Mouse (Mus musculus) hindbrain, embryonic 10.5 days (tissue): ENCODE data around the gene Il17re. TPM values are rescaled to one million over a fixed set of nuclear protein-coding genes. Genes with fewer than 3 reads are reported as not detected.

ENCODE experiments used
- DNase-seq: peaks from one replicate; pipeline ENCODE4 v3.0.0-alpha.2; 2017; ENCODE audit warnings: low spot score
- H3K27ac ChIP-seq: fragments of 300-500 bp; sonication (generic); 2 replicates; pipeline ENCODE4 v1.5.1; 2016; ENCODE audit warnings: mild to moderate bottlenecking, moderate library complexity
- H3K27me3 ChIP-seq: fragments of 300-500 bp; sonication (generic); 2 replicates; pipeline ENCODE4 v1.6.1; 2016; ENCODE audit warnings: mild to moderate bottlenecking; ENCODE audit not compliant: poor library complexity, insufficient read depth, severe bottlenecking
- H3K36me3 ChIP-seq: fragments of 300-500 bp; sonication (generic); 2 replicates; pipeline ENCODE4 v1.6.1; 2016; ENCODE audit warnings: mild to moderate bottlenecking, moderate library complexity
- H3K4me1 ChIP-seq: fragments of 300-500 bp; sonication (generic); replicated peaks from 2 replicates; pipeline ENCODE4 v1.6.1; 2016; ENCODE audit warnings: mild to moderate bottlenecking
- H3K4me3 ChIP-seq: fragments of 300-500 bp; sonication (generic); 2 replicates; pipeline ENCODE4 v1.5.1; 2016; ENCODE audit warnings: mild to moderate bottlenecking, moderate library complexity
- H3K9me3 ChIP-seq: fragments of 300-500 bp; sonication (generic); 2 replicates; pipeline ENCODE4 v1.6.1; 2016; ENCODE audit warnings: mild to moderate bottlenecking, moderate library complexity
- WGBS: fragments of 180-500 bp; shearing (Covaris S2); methylation state at CpG from one replicate; pipeline ENCODE4 v1.1.7; 2016; 5-methylcytosine and 5-hydroxymethylcytosine counted together
- polyA plus RNA-seq: library from polyadenylated mRNA; unstranded; fragments of >200 nt; fragmentation: Nextera tagmentation; extraction: Ambion mirVana; gene quantifications from 2 replicates; pipeline ENCODE4 v1.2.1, GENCODE M21; 2016

Gene Il17re
- polyA plus RNA-seq, 1 experiment from 2014 or later: 1.7 TPM

- peaks cover 42% of the 10 kb centered on the region for H3K27me3 ChIP-seq
- H3K4me3 ChIP-seq: peak within 1 kb of the TSS; percentile 62
- H3K4me1 ChIP-seq: peaks cover 25% of the 10 kb centered on the region
- H3K9me3 ChIP-seq: no peaks in the 10 kb centered on the region; the same call in 1 of the 2 replicates
- peak; percentile 62 for DNase-seq
- H3K27ac ChIP-seq: peak within 1 kb of the TSS; percentile 80
- H3K36me3 ChIP-seq: no peaks in the 10 kb centered on the region
- WGBS: 4% methylated on average over 32 of the region's 32 CpGs
Observed at GRCm38 (mm10) chr6:113501388-113502084, 43.3 kb downstream of the Il17re start, which contains the start of gene Prrt3. Gene Prrt3 (minus strand): TSS chr6:113501931.

GRCm38 (mm10) chr6:113502801-113503200 is 44.5 kb downstream of the Il17re start:
- DNase-seq: no peak
- Histone ChIP-seq H3K4me1 (peaks cover 21% of the 10 kb centered on the region), H3K9me3 (no peaks in the 10 kb centered on the region; the same call in 1 of the 2 replicates), H3K36me3 (no peaks in the 10 kb centered on the region), H3K4me3 (no peak overlapping the region), H3K27ac (no peak overlapping the region), H3K27me3 (peaks cover 31% of the 10 kb centered on the region)
- WGBS: 53% methylated on average over 2 of the region's 2 CpGs

GRCm38 (mm10) chr6:113505689-113506088 is 47.4 kb downstream of the Il17re start:
- Histone ChIP-seq H3K4me3 (no peak overlapping the region), H3K36me3 (no peaks in the 10 kb centered on the region), H3K27ac (no peak overlapping the region), H3K4me1 (peaks cover 24% of the 10 kb centered on the region), H3K9me3 (no peaks in the 10 kb centered on the region; the same call in 1 of the 2 replicates), H3K27me3 (peaks cover 22% of the 10 kb centered on the region)
- DNase-seq: no peak
- 86% methylated on average over 1 of the region's 1 CpGs for WGBS

- Histone ChIP-seq H3K27ac (no peak overlapping the region), H3K4me3 (no peak overlapping the region), H3K9me3 (no peaks in the 10 kb centered on the region; the same call in 1 of the 2 replicates), H3K27me3 (peaks cover 8% of the 10 kb centered on the region; the same call in 1 of the 2 replicates), H3K36me3 (peaks cover 7% of the 10 kb centered on the region; the same call in 1 of the 2 replicates), H3K4me1 (peaks cover 12% of the 10 kb centered on the region)
- DNase-seq: no peak
Observed at GRCm38 (mm10) chr6:113507130-113507529, 48.8 kb downstream of the Il17re start.

GRCm38 (mm10) chr6:113508272-113508946 is 50.1 kb downstream of the Il17re start:
- WGBS: 68% methylated on average over 7 of the region's 7 CpGs
- Histone ChIP-seq H3K27me3 (no peaks in the 10 kb centered on the region), H3K36me3 (peaks cover 18% of the 10 kb centered on the region), H3K4me3 (no peak overlapping the region), H3K4me1 (peaks cover 12% of the 10 kb centered on the region), H3K27ac (peak overlapping the region; percentile 35; the same call in 1 of the 2 replicates), H3K9me3 (no peaks in the 10 kb centered on the region; the same call in 1 of the 2 replicates)
- no peak for DNase-seq

GRCm38 (mm10) chr6:113508947-113509280 is 50.6 kb downstream of the Il17re start:
- 57% methylated on average over 5 of the region's 5 CpGs for WGBS

GRCm38 (mm10) chr6:113513944-113514343 is 55.7 kb downstream of the Il17re start:
- H3K36me3 ChIP-seq: peaks cover 73% of the 10 kb centered on the region
- H3K27ac ChIP-seq: no peak overlapping the region
- no peak overlapping the region for H3K4me3 ChIP-seq
- no peak for DNase-seq
- H3K9me3 ChIP-seq: peaks cover 5% of the 10 kb centered on the region; the same call in 1 of the 2 replicates
- 90% methylated on average over 6 of the region's 6 CpGs for WGBS
- H3K4me1 ChIP-seq: peaks cover 1% of the 10 kb centered on the region; the same call in 1 of the 2 replicates
- H3K27me3 ChIP-seq: no peaks in the 10 kb centered on the region

More at GRCm38 (mm10) chr6:113508947-113509280, 50.6 kb downstream of the Il17re start:
- no peak for DNase-seq
- Histone ChIP-seq H3K27me3 (no peaks in the 10 kb centered on the region), H3K9me3 (no peaks in the 10 kb centered on the region), H3K4me1 (peaks cover 12% of the 10 kb centered on the region), H3K27ac (no peak overlapping the region), H3K36me3 (peaks cover 23% of the 10 kb centered on the region), H3K4me3 (no peak overlapping the region)

GRCm38 (mm10) chr6:113514600-113514999 is 56.3 kb downstream of the Il17re start:
- H3K27ac ChIP-seq: no peak overlapping the region
- H3K9me3 ChIP-seq: peaks cover 5% of the 10 kb centered on the region; the same call in 1 of the 2 replicates
- no peaks in the 10 kb centered on the region for H3K27me3 ChIP-seq
- H3K36me3 ChIP-seq: peaks cover 80% of the 10 kb centered on the region
- 95% methylated on average over 3 of the region's 3 CpGs for WGBS
- no peaks in the 10 kb centered on the region for H3K4me1 ChIP-seq
- no peak for DNase-seq
- no peak overlapping the region for H3K4me3 ChIP-seq

- H3K36me3 ChIP-seq: peaks cover 99% of the 10 kb centered on the region
- 97% methylated on average over 8 of the region's 8 CpGs for WGBS
- H3K4me1 ChIP-seq: no peaks in the 10 kb centered on the region
- H3K9me3 ChIP-seq: peaks cover 5% of the 10 kb centered on the region; the same call in 1 of the 2 replicates
- H3K27me3 ChIP-seq: no peaks in the 10 kb centered on the region
- H3K4me3 ChIP-seq: no peak overlapping the region
- H3K27ac ChIP-seq: no peak overlapping the region
- DNase-seq: no peak
Observed at GRCm38 (mm10) chr6:113517434-113518080, 59.3 kb downstream of the Il17re start.

Other genes starting within 250 kb of the Il17re start
- gene Mtmr14, start 220.6 kb upstream of the Il17re start, polyA plus RNA-seq: 45.7 and 52.3 TPM in 2 replicates
- gene Cpne9, start 176.2 kb upstream of the Il17re start, polyA plus RNA-seq: 0.35 and 0.58 TPM in 2 replicates
- gene Brpf1, start 151.3 kb upstream of the Il17re start, polyA plus RNA-seq: 25.4 and 26.9 TPM in 2 replicates
- 15.7 and 16.1 TPM in 2 replicates for gene Ogg1, start 131.5 kb upstream of the Il17re start, polyA plus RNA-seq
- 42.3 and 58.0 TPM in 2 replicates for gene Camk1, start 114.5 kb upstream of the Il17re start, polyA plus RNA-seq
- gene Tada3, start 80.6 kb upstream of the Il17re start, polyA plus RNA-seq: 63.1 and 63.9 TPM in 2 replicates
- 393 and 423 TPM in 2 replicates for gene Arpc4, start 80.4 kb upstream of the Il17re start, polyA plus RNA-seq
- 5.3 and 7.4 TPM in 2 replicates for gene Ttll3, start 69.2 kb upstream of the Il17re start, polyA plus RNA-seq
- gene Rpusd3, start 39.1 kb upstream of the Il17re start, polyA plus RNA-seq: 34.9 and 36.3 TPM in 2 replicates
- gene Cidec, start 22.7 kb upstream of the Il17re start, polyA plus RNA-seq: not detected in 2 replicates
- 86.5 and 87.9 TPM in 2 replicates for gene Jagn1, start 15.9 kb upstream of the Il17re start, polyA plus RNA-seq
- 6.0 and 6.7 TPM in 2 replicates for gene Il17rc, start 12.9 kb downstream of the Il17re start, polyA plus RNA-seq
- 36.7 and 42.5 TPM in 2 replicates for gene Creld1, start 24.8 kb downstream of the Il17re start, polyA plus RNA-seq
- gene Prrt3, start 43.4 kb downstream of the Il17re start, polyA plus RNA-seq: 1.8 TPM in 2 replicates
- gene Emc3, start 73.2 kb downstream of the Il17re start, polyA plus RNA-seq: 79.0 and 81.8 TPM in 2 replicates
- gene Fancd2, start 73.2 kb downstream of the Il17re start, polyA plus RNA-seq: 13.2 and 18.1 TPM in 2 replicates
- gene Fancd2os, start 142.2 kb downstream of the Il17re start, polyA plus RNA-seq: 0.20 and 0.21 TPM in 2 replicates
- 209 and 225 TPM in 2 replicates for gene Brk1, start 146.3 kb downstream of the Il17re start, polyA plus RNA-seq
- 43.0 and 45.8 TPM in 2 replicates for gene Vhl, start 165.5 kb downstream of the Il17re start, polyA plus RNA-seq
- 5.1 and 6.8 TPM in 2 replicates for gene Irak2, start 180.0 kb downstream of the Il17re start, polyA plus RNA-seq
- 0.41 and 1.2 TPM in 2 replicates for gene Tatdn2, start 238.6 kb downstream of the Il17re start, polyA plus RNA-seq